Mouse (Mus musculus): ENCODE data around the gene Zbtb20.

- TF ChIP-seq CTCF (IDR thresholded peaks at IDR 0.05): no peak
- no peak for TF ChIP-seq EP300 (IDR thresholded peaks at IDR 0.05; ENCODE audit: insufficient read depth, low read depth, low read length)
These were observed 378.1 kb downstream of the Zbtb20 start for GRCm38 (mm10) chr16:43253746-43254145.

Measured in heart, adult 2 months (tissue).